Mouse (Mus musculus) adrenal gland, postnatal 0 days (tissue): Measurements from ENCODE around the gene 2300003K06Rik. TPM values are rescaled to one million over a fixed set of nuclear protein-coding genes. Genes with fewer than 3 reads are reported as not detected.

Experiments
- polyA plus RNA-seq: library from polyadenylated mRNA; unstranded; fragments of >200 nt; fragmentation: Nextera tagmentation; extraction: Ambion mirVana; gene quantifications from 2 replicates; pipeline ENCODE4 v1.2.1, GENCODE M21; 2015

2300003K06Rik gene
- not detected in 2 replicates for polyA plus RNA-seq

GRCm38 (mm10) chr11:99837966-99838365, at the start of gene 2300003K06Rik:
Gene 2300003K06Rik (minus strand): TSS chr11:99838066.

DNA sequence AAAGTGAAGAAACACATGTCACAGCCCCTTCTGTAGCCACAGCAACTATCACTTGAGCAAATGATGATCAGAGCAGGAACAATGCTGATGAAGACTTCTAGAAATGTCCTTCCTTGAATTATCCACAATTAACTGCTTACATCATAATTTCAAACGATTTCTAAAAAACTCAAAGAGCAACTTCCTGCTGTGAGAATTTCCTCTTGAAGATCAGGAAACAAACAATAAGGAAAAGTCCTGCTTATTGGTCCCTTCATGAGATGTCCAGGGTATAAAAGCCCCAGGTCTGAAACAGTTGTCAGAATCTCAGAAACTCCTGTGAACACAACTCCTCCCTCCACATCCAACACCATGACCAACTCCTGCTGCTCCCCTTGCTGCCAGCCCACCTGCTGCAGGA, 41.0 kb upstream of the 2300003K06Rik start, which contains the start of gene Gm11567:
Gm11567 (plus strand) TSS at position 301 of the 400 bp plus-strand sequence.

GRCm38 (mm10) chr11:99873089-99873488, 35.2 kb upstream of the 2300003K06Rik start, which contains the start of gene Krtap9-1:
Gene Krtap9-1 (plus strand): TSS chr11:99873389.

GRCm38 (mm10) chr11:99864176-99864575, 26.3 kb upstream of the 2300003K06Rik start, which contains the start of gene Gm11559:
Gene Gm11559 (plus strand): TSS chr11:99864476.

DNA sequence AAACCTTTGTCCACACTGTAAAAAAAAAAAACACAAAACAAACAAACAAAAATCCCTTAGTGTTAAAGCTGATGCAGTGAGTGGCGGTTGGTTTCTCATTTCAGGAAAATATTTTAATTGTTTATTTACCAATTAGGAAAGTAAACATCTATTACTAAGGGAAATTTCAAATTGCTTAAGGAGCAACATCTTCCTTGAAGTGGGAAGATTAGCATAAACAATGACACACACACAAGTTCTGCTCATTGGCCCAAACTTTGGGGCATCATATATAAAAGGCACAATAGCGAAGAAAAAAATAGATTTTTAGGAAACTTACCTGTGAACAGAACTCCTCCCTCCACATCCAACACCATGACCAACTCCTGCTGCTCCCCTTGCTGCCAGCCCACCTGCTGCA, 19.8 kb upstream of the 2300003K06Rik start, which contains the start of gene Gm11568:
Gm11568 (plus strand) TSS at position 301 of the 400 bp plus-strand sequence.

GRCm38 (mm10) chr11:99851508-99851907, 13.6 kb upstream of the 2300003K06Rik start, which contains the start of gene Krtap4-16:
Gene Krtap4-16 (minus strand): TSS chr11:99851608.

GRCm38 (mm10) chr11:99815566-99815965, 22.3 kb downstream of the 2300003K06Rik start, which contains the start of gene Gm11564:
Gene Gm11564 (minus strand): TSS chr11:99815666.

DNA sequence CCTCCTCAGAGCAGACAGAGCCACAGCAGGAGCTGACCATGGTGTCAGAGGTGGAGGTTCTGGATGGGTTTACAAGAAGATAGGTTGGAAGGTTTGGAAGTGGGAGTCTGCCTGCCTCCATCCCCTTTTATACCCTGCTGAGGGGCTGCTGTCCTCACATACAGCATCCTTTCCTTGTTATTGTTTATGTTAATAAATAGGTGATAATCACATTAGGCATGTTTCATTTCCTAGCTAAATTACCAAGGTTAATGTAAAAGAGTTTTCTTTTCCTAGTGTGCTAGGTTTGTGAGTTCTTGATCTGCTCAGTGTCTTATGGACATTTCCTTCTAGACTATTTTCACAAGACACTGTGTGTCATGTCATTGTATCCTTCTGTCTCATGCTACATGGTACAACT, 28.1 kb downstream of the 2300003K06Rik start, which contains the start of gene Krtap4-13:
Krtap4-13 (minus strand) TSS at position 101 of the 400 bp plus-strand sequence.

GRCm38 (mm10) chr11:99804346-99804745, 33.5 kb downstream of the 2300003K06Rik start, which contains the start of gene Gm11554:
Gene Gm11554 (minus strand): TSS chr11:99804446.

DNA sequence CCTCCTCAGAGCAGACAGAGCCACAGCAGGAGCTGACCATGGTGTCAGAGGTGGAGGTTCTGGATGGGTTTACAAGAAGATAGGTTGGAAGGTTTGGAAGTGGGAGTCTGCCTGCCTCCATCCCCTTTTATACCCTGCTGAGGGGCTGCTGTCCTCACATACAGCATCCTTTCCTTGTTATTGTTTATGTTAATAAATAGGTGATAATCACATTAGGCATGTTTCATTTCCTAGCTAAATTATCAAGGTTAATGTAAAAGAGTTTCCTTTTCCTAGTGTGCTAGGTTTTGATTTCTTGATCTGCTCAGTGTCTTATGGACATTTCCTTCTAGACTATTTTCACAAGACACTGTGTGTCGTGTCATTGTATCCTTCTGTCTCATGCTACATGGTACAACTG, 39.0 kb downstream of the 2300003K06Rik start, which contains the start of gene Gm11569:
Gm11569 (minus strand) TSS at position 101 of the 400 bp plus-strand sequence.

DNA sequence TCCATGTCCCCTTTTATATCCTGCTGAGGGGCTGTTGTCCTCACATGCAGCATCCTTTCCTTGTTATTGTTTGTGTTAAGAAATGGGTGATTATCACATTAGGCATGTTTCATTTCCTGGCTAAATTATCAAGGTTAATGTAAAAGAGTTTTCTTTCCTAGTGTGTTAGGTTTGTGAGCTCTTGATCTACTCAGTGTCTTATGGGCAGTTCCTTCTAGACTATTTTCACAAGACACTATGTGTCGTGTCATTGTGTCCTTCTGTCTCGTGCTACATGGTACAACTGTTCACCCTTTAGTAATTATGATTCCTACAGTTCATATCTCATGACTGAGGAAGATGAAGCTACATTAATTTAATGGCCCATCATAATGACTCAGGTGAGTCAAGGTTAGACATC, 44.5 kb downstream of the 2300003K06Rik start, which contains the start of gene Gm11596:
Gm11596 (minus strand) TSS at position 101 of the 400 bp plus-strand sequence.

Other genes with a start within 250 kb of the 2300003K06Rik start
- gene Krtap1-3, start 246.7 kb downstream of the 2300003K06Rik start, polyA plus RNA-seq, result not detected in 2 replicates
- not detected in 2 replicates for gene Krtap9-3, start 240.0 kb downstream of the 2300003K06Rik start, polyA plus RNA-seq
- gene Gm11938, start 234.8 kb downstream of the 2300003K06Rik start, polyA plus RNA-seq, result not detected in 2 replicates
- not detected in 2 replicates for gene Gm11937, start 227.9 kb downstream of the 2300003K06Rik start, polyA plus RNA-seq
- gene Krtap2-4, start 223.2 kb downstream of the 2300003K06Rik start, polyA plus RNA-seq, result not detected in 2 replicates
- gene Gm11562, start 217.6 kb downstream of the 2300003K06Rik start, polyA plus RNA-seq, result not detected in 2 replicates
- gene Krtap4-1, start 209.8 kb downstream of the 2300003K06Rik start, polyA plus RNA-seq, result not detected in 2 replicates
- gene Krtap4-2, start 203.0 kb downstream of the 2300003K06Rik start, polyA plus RNA-seq, result not detected in 2 replicates
- not detected in 2 replicates for gene Krtap4-7, start 194.0 kb downstream of the 2300003K06Rik start, polyA plus RNA-seq
- gene Gm11555, start 187.8 kb downstream of the 2300003K06Rik start, polyA plus RNA-seq, result not detected in 2 replicates
- gene Gm11563, start 179.1 kb downstream of the 2300003K06Rik start, polyA plus RNA-seq, result not detected in 2 replicates
- gene Krtap4-6, start 172.1 kb downstream of the 2300003K06Rik start, polyA plus RNA-seq, result not detected in 2 replicates
- gene Gm14190, start 147.3 kb downstream of the 2300003K06Rik start, polyA plus RNA-seq, result not detected in 2 replicates
- gene Gm14180, start 103.8 kb downstream of the 2300003K06Rik start, polyA plus RNA-seq, result not detected in 2 replicates
- gene Gm11595, start 65.2 kb downstream of the 2300003K06Rik start, polyA plus RNA-seq, result not detected in 2 replicates
- not detected in 2 replicates for gene Krtap4-8, start 57.4 kb downstream of the 2300003K06Rik start, polyA plus RNA-seq
- gene Krtap4-9, start 52.9 kb downstream of the 2300003K06Rik start, polyA plus RNA-seq, result not detected in 2 replicates
- not detected in 2 replicates for gene Gm11596, start 44.6 kb downstream of the 2300003K06Rik start, polyA plus RNA-seq
- not detected in 2 replicates for gene Gm11569, start 39.1 kb downstream of the 2300003K06Rik start, polyA plus RNA-seq
- gene Gm11554, start 33.6 kb downstream of the 2300003K06Rik start, polyA plus RNA-seq, result not detected in 2 replicates
- not detected in 2 replicates for gene Krtap4-13, start 28.2 kb downstream of the 2300003K06Rik start, polyA plus RNA-seq
- not detected in 2 replicates for gene Gm11564, start 22.4 kb downstream of the 2300003K06Rik start, polyA plus RNA-seq
- gene Krtap4-16, start 13.5 kb upstream of the 2300003K06Rik start, polyA plus RNA-seq, result not detected in 2 replicates
- gene Gm11568, start 19.9 kb upstream of the 2300003K06Rik start, polyA plus RNA-seq, result not detected in 2 replicates
- not detected in 2 replicates for gene Gm11559, start 26.4 kb upstream of the 2300003K06Rik start, polyA plus RNA-seq
- gene Krtap9-1, start 35.3 kb upstream of the 2300003K06Rik start, polyA plus RNA-seq, result not detected in 2 replicates
- gene Gm11567, start 41.1 kb upstream of the 2300003K06Rik start, polyA plus RNA-seq, result not detected in 2 replicates
- gene Krtap31-1, start 69.9 kb upstream of the 2300003K06Rik start, polyA plus RNA-seq, result not detected in 2 replicates
- gene Gm11565, start 76.7 kb upstream of the 2300003K06Rik start, polyA plus RNA-seq, result not detected in 2 replicates
- gene Krtap31-2, start 98.2 kb upstream of the 2300003K06Rik start, polyA plus RNA-seq, result not detected in 2 replicates
- gene Krtap9-5, start 110.4 kb upstream of the 2300003K06Rik start, polyA plus RNA-seq, result not detected in 2 replicates
- not detected in 2 replicates for gene Krtap29-1, start 141.0 kb upstream of the 2300003K06Rik start, polyA plus RNA-seq
- gene Krtap16-1, start 148.5 kb upstream of the 2300003K06Rik start, polyA plus RNA-seq, result not detected in 2 replicates
- gene Krtap17-1, start 155.9 kb upstream of the 2300003K06Rik start, polyA plus RNA-seq, result not detected in 2 replicates
- not detected in 2 replicates for gene Krt33a, start 178.1 kb upstream of the 2300003K06Rik start, polyA plus RNA-seq
- not detected in 2 replicates for gene Krt33b, start 191.8 kb upstream of the 2300003K06Rik start, polyA plus RNA-seq
- gene Krt34, start 203.5 kb upstream of the 2300003K06Rik start, polyA plus RNA-seq, result not detected in 2 replicates
- not detected in 2 replicates for gene Krt31, start 212.5 kb upstream of the 2300003K06Rik start, polyA plus RNA-seq